Mouse (Mus musculus) cerebellum, adult 11-12 months (tissue): ENCODE results near the gene Btbd35f3.
"Not testable (repeated sequence)": the region's sequence is repeated elsewhere in the genome, so short reads cannot be mapped to it uniquely, and the experiment has no call there.

Source experiments
- DNase-seq: peaks from one replicate; pipeline ENCODE4 v3.0.0; 2022

Gene Btbd35f3

DNA sequence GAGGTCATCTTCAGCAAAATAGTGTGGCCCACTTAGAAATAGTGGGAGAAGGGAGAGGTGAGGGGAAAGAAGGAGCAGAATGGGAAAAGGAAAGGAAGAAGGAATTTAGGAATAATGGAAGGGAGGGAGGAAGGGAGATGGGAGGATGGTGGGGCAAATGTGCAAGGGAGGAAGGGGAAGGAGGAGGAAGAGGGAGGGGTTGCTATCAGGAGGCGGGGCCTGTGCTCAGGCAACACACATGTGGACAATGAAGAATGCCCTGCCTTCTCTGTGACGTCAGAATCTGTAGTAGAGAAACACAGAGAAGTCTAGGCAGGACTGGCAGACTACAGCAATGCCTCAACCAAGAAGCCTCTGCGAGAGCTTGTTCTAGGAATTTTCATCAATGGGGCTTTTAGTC, at the start of gene Btbd35f3:
Gene Btbd35f3, plus strand, starts transcription at position 301 of the 400 bp plus-strand sequence.
- DNase-seq: not testable (repeated sequence)
